Mouse (Mus musculus) brain, adult 2 months (tissue): ENCODE measurements around the gene Ear6.
"Not testable (repeated sequence)": the region's sequence is repeated elsewhere in the genome, so short reads cannot be mapped to it uniquely, and the experiment has no call there.

Experiments used
- DNase-seq: peaks from one replicate; pipeline ENCODE4 v3.0.0; 2011; ENCODE audit warnings: low read depth, low spot score

The Ear6 gene

GRCm38 (mm10) chr14:51853399-51853798 is at the start of gene Ear6:
Gene Ear6 (plus strand): TSS chr14:51853699.
- no peak for DNase-seq

GRCm38 (mm10) chr14:51826625-51827024 is 26.9 kb upstream of the Ear6 start:
- no peak for DNase-seq

GRCm38 (mm10) chr14:51827842-51828241 is 25.7 kb upstream of the Ear6 start:
- not testable (repeated sequence) for DNase-seq

- no peak for DNase-seq
These were observed 24.3 kb upstream of the Ear6 start for GRCm38 (mm10) chr14:51829188-51829587.

- not testable (repeated sequence) for DNase-seq
These were observed 15.0 kb upstream of the Ear6 start for GRCm38 (mm10) chr14:51838480-51838879.

- no peak for DNase-seq
These were observed 11.2 kb upstream of the Ear6 start for GRCm38 (mm10) chr14:51842250-51842649.

GRCm38 (mm10) chr14:51842781-51843180 is 10.7 kb upstream of the Ear6 start:
- DNase-seq, result no peak

GRCm38 (mm10) chr14:51843882-51844281 is 9.6 kb upstream of the Ear6 start:
- no peak for DNase-seq

GRCm38 (mm10) chr14:51846566-51846965 is 6.9 kb upstream of the Ear6 start:
- DNase-seq, result no peak

GRCm38 (mm10) chr14:51851006-51851405 is 2.5 kb upstream of the Ear6 start:
- not testable (repeated sequence) for DNase-seq

GRCm38 (mm10) chr14:51855280-51855679 is 1.8 kb downstream of the Ear6 start:
- DNase-seq, result not testable (repeated sequence)

- DNase-seq, result peak; percentile 17
These were observed 10.1 kb downstream of the Ear6 start for GRCm38 (mm10) chr14:51863603-51864002.

GRCm38 (mm10) chr14:51870756-51871155 is 17.3 kb downstream of the Ear6 start:
- no peak for DNase-seq

GRCm38 (mm10) chr14:51871741-51872140 is 18.2 kb downstream of the Ear6 start:
- peak; percentile 15 for DNase-seq

- DNase-seq, result peak; percentile 8
These were observed 24.0 kb downstream of the Ear6 start for GRCm38 (mm10) chr14:51877517-51877916.

GRCm38 (mm10) chr14:51883527-51884030 is 30.1 kb downstream of the Ear6 start:
- peak; percentile 88 for DNase-seq

GRCm38 (mm10) chr14:51884031-51884544 is 30.6 kb downstream of the Ear6 start:
- DNase-seq, result no peak

- peak; percentile 99 for DNase-seq
These were observed 31.3 kb downstream of the Ear6 start, which contains the start of gene Mettl17 for GRCm38 (mm10) chr14:51884598-51885331. Gene Mettl17 (plus strand): TSS chr14:51884842.

- no peak for DNase-seq
These were observed 32.6 kb downstream of the Ear6 start for GRCm38 (mm10) chr14:51886051-51886450.

- DNase-seq, result peak; percentile 16
These were observed 36.3 kb downstream of the Ear6 start for GRCm38 (mm10) chr14:51889833-51890232.

GRCm38 (mm10) chr14:51892191-51892939 is 38.9 kb downstream of the Ear6 start, which contains the start of gene Slc39a2:
Gene Slc39a2 (plus strand): TSS chr14:51892889.
- no peak for DNase-seq

GRCm38 (mm10) chr14:51893094-51893794 is 39.7 kb downstream of the Ear6 start:
- no peak for DNase-seq
